Mouse (Mus musculus): ENCODE results near the gene Fam160a2. TPM values are rescaled to one million over a fixed set of nuclear protein-coding genes. Genes with fewer than 3 reads are reported as not detected.
A peak's percentile ranks its signal among the peaks of the same experiment; 100 is the strongest.
"Not testable (repeated sequence)": the region's sequence is repeated elsewhere in the genome, so short reads cannot be mapped to it uniquely, and the experiment has no call there.

The Fam160a2 gene
- total RNA-seq, 2 experiments from 2014 or later: 23.2 to 42.9 TPM

DNA sequence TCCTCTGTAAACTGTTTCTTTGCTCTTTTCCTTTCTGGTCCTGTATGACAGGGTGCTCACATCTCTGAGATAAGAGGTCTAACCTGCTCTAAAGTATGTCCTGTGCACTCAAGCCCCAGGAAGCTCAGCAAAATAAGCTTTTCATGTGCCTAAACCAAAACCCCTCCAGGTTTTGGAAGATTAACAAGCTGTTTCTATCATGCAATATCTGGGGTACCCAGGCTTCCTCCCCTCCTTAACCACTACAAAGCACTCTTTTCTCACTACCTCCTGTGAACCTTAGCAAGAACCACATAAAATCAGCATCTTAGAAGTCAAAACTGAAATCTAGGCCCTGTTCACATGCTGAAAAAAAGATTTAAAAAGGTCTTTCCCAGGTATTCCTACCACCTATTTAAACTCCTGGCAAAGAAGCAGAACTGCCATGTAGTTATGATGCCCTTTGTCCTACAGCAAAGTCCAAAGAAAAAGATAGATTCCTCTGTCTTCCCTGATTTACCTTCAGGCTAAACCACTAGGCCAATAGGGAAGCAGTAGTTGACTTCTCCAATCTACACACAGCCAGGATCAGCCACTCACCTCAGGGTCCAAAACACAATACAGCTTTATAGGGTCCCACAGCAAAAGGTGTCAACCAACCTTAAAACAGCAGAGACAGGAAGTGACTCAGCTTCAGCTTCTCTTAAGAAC, 4.6 kb downstream of the Fam160a2 start:
- no peak for ATAC-seq (replicated peaks; ENCODE audit: poor library complexity, severe bottlenecking)

- ATAC-seq (replicated peaks; ENCODE audit: poor library complexity, severe bottlenecking): no peak
Measured at GRCm38 (mm10) chr7:105394606-105395005, 5.2 kb downstream of the Fam160a2 start.

GRCm38 (mm10) chr7:105390236-105390635, 9.6 kb downstream of the Fam160a2 start:
- peak; percentile 75 for ATAC-seq (replicated peaks; ENCODE audit: poor library complexity, severe bottlenecking)

GRCm38 (mm10) chr7:105387696-105388095, 12.2 kb downstream of the Fam160a2 start:
- ATAC-seq (replicated peaks; ENCODE audit: poor library complexity, severe bottlenecking): peak; percentile 77

DNA sequence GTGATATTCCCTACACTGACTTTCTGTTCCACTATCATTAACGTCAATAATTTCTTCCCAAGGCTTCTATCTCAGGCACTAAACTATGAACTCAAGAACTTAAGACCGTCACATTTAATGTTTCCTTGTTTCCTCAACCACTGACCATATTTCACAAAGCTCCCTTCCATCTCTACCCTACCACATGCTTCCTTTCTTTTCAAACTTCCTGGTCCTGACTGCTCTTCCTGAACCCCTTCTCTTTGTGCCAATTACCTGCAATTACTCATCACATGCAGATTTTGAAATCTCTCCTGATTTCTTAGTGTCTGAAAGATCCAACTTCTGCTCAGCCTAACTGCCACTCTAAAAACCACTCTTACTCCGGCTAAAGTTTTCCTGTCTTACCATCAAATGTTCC, 19.5 kb downstream of the Fam160a2 start:
- ATAC-seq (replicated peaks; ENCODE audit: poor library complexity, severe bottlenecking): peak; percentile 82

- ATAC-seq (replicated peaks; ENCODE audit: poor library complexity, severe bottlenecking): no peak
Measured at GRCm38 (mm10) chr7:105374866-105375265, 25.0 kb downstream of the Fam160a2 start, which contains the start of gene Gm5901. Gene Gm5901, plus strand, starts transcription at chr7:105375038.

- ATAC-seq (replicated peaks; ENCODE audit: poor library complexity, severe bottlenecking): no peak
Measured at GRCm38 (mm10) chr7:105373976-105374375, 25.9 kb downstream of the Fam160a2 start.

GRCm38 (mm10) chr7:105373509-105373908, 26.3 kb downstream of the Fam160a2 start:
- ATAC-seq (replicated peaks; ENCODE audit: poor library complexity, severe bottlenecking): no peak

- peak; percentile 92 for ATAC-seq (replicated peaks; ENCODE audit: poor library complexity, severe bottlenecking)
Measured at GRCm38 (mm10) chr7:105372912-105373311, 26.9 kb downstream of the Fam160a2 start.

- no peak for ATAC-seq (replicated peaks; ENCODE audit: poor library complexity, severe bottlenecking)
Measured at GRCm38 (mm10) chr7:105368521-105368920, 31.3 kb downstream of the Fam160a2 start.

GRCm38 (mm10) chr7:105367930-105368329, 31.9 kb downstream of the Fam160a2 start, which contains the start of gene Olfr692:
Gene Olfr692, plus strand, starts transcription at chr7:105368230.
- ATAC-seq (replicated peaks; ENCODE audit: poor library complexity, severe bottlenecking): no peak

- peak; percentile 57 for ATAC-seq (replicated peaks; ENCODE audit: poor library complexity, severe bottlenecking)
Measured at GRCm38 (mm10) chr7:105367268-105367667, 32.6 kb downstream of the Fam160a2 start.

- no peak for ATAC-seq (replicated peaks; ENCODE audit: poor library complexity, severe bottlenecking)
Measured at GRCm38 (mm10) chr7:105361713-105362112, 38.1 kb downstream of the Fam160a2 start.

- ATAC-seq (replicated peaks; ENCODE audit: poor library complexity, severe bottlenecking): not testable (repeated sequence)
Measured at GRCm38 (mm10) chr7:105356487-105356886, 43.4 kb downstream of the Fam160a2 start.

- not testable (repeated sequence) for ATAC-seq (replicated peaks; ENCODE audit: poor library complexity, severe bottlenecking)
Measured at GRCm38 (mm10) chr7:105356064-105356463, 43.8 kb downstream of the Fam160a2 start.

DNA sequence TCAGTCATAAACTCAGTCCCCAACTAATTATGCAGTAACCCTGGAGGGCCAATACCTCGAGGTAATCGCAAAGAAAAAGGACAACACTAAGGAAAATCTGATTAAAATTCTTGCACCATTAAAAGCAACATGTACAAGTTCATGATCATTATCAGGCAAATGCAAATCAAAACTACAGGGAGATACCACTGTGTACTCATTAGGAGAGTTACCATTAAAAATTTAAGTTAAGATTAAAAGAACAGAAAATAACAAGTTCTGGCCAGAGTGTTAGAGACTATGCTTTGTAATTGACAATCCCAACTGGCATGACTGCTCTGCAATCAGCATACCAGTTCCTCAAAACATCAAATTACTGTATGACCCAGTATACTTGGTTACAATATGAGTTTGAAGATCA, 57.1 kb downstream of the Fam160a2 start:
- ATAC-seq (replicated peaks; ENCODE audit: poor library complexity, severe bottlenecking): no peak

DNA sequence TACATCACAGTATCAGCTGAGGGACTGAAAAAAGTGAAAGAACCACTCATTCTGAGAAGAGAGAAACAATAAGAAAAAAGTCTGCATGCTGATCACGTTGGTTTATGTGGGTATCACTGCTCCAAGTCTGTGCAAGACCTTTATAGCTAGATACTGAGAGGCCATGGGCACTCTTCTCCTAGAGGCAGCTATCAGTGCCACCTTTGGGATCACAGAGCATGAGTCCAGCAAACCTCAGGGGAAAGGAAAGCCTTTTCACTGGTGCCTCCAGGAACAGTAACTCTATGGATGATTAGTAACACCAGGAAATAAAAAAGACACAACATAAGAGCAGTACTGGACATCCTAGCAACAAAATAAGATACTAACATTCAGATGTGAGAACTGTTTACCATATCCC, 57.7 kb downstream of the Fam160a2 start, which contains the start of gene Olfr691:
Olfr691 (minus strand) TSS at position 101 of the 400 bp plus-strand sequence.
- no peak for ATAC-seq (replicated peaks; ENCODE audit: poor library complexity, severe bottlenecking)

- ATAC-seq (replicated peaks; ENCODE audit: poor library complexity, severe bottlenecking): no peak
Measured at GRCm38 (mm10) chr7:105334004-105334403, 65.8 kb downstream of the Fam160a2 start, which contains the start of gene Olfr690. Gene Olfr690, minus strand, starts transcription at chr7:105334104.

- ATAC-seq (replicated peaks; ENCODE audit: poor library complexity, severe bottlenecking): no peak
Measured at GRCm38 (mm10) chr7:105325302-105325701, 74.6 kb downstream of the Fam160a2 start.
